Mouse (Mus musculus) left cerebral cortex, postnatal 25 days (tissue): ENCODE measurements at regions not wholly inside any gene's neighbourhood (a gene's known extent, or its start where the extent isn't known, plus 50 kb on each side); places are given as distances from the start of the nearest gene placed in this dataset.
"Not testable (repeated sequence)": the region's sequence is repeated elsewhere in the genome, so short reads cannot be mapped to it uniquely, and the experiment has no call there.

ENCODE experiments used
- DNase-seq, 2 experiments: peaks; one replicate each; pipeline ENCODE4 v3.0.0; 2022; ENCODE audit warnings: low spot score in 2 of 2, mixed read lengths in 1 of 2
- intact Hi-C: fragments of 180-260 bp; cut with DNase I; formaldehyde crosslinking; loops from one replicate; pipeline ENCODE4 v1.15.1; 2025

DNA sequence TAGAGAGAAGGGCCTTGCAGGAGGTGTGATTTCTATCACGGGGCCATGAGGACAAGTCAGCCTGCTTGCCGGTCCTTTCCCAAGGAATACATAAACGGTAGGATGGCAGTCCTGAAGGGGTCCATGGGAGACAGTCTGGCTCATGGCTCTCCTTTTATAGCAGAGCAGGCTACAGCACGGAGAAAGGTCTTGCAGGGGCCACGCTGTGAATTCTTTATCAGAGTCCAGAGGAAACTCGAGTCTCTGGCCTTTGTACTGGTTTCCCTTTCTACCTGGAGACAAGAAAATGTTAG lies 1984.0 kb downstream of the 4930444P10Rik start:
- intact Hi-C loops: no loop called here
- no peak for DNase-seq

DNA sequence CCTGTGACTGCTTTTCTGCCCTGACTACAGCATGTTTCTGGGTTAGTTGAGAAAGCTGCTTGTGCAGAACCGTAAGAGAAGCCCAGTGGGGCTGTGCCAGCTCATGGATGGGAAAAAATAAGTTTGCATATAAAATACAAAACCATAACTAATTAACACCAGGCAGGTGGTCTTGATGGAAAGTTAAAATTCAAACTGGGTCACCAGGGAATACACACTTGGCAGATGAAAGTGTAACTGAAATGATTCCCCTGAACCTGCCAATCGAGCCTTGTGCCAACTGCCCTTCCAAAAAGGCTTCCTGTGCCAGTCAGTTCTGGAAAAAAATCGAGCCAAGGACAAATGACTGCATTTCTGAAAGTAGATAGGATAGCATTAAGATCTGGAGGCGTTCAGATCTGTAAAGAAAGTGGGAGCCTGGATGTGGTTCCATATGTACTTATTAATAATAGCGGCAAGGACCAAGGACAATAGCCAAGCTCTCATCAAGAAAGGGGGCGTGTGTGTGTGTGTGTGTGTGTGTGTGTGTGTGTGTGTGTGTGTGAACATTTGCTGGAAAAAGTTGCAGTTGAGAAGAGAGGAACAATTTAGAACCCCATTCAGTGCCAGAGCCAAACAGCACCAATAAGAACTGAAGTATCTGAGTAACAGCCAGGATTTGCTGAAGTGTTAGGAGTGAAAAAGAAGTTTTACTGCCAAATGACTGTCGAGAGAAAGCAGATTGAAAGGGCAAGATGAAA lies 1984.5 kb downstream of the 4930444P10Rik start:
- intact Hi-C loops: no loop called here

DNA sequence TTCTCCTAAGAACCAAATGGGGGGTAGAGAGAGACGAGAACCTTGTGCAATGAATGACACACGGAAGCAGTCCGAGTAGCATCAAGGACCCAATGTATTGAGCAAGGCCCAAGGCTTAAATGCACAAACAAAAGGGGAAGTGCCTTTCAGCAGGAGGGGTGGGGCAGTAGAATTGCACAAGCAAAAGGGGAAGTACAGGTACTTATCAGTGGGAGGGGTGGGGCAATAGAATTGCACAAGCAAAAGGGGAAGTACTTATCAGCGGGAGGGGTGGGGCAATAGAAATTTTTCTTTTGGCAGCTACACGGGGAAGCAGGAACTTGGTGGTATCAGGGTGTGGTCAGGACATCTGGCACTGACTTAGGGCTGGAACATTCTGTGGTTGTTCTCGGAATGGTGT lies 1987.6 kb downstream of the 4930444P10Rik start:
- DNase-seq, intact Hi-C loops: not testable (repeated sequence)

More for the DNA sequence above, 1984.5 kb downstream of the 4930444P10Rik start:
- DNase-seq: peak; percentile 39 to 40

DNA sequence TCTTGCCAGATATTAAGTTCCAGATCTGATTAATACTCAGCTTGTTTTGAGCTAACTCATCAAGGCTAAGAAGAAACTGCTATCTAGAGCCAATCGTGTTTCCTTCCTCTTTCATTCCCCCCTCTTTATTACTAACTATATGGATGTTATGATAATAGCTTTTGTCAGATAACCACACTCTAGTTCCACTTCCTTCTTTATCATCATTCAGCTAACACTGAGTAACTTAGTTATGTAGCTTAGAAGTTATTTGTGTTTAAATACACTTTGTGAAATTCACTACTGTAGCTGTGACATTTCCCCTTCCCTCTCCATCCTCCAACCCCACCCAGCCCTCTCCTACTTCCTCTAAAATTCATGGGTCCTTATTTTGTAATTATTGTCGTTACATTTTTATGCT lies 1988.6 kb downstream of the 4930444P10Rik start:
- intact Hi-C loops: no loop called here
- DNase-seq: no peak

DNA sequence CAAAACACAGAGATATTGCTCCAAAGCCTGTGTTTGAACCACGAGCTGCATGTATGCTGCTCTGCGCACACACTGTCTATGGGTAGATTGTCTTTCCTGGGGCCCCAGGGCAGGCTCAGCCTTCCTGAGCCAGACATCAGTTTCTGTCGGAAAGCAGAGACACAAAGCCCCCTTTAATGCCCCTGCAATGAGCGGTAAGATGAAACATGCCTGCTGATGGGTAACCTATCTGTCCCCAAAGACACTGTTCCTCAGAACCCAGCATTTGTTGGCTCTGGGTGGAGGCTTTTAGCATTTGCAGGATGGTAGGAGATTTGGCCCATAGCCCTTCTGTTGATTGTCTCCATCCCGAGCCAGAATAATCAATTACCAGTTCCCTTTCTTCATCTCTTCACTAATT lies 1994.1 kb downstream of the 4930444P10Rik start:
- no peak for DNase-seq
- intact Hi-C loops: no loop called here

DNA sequence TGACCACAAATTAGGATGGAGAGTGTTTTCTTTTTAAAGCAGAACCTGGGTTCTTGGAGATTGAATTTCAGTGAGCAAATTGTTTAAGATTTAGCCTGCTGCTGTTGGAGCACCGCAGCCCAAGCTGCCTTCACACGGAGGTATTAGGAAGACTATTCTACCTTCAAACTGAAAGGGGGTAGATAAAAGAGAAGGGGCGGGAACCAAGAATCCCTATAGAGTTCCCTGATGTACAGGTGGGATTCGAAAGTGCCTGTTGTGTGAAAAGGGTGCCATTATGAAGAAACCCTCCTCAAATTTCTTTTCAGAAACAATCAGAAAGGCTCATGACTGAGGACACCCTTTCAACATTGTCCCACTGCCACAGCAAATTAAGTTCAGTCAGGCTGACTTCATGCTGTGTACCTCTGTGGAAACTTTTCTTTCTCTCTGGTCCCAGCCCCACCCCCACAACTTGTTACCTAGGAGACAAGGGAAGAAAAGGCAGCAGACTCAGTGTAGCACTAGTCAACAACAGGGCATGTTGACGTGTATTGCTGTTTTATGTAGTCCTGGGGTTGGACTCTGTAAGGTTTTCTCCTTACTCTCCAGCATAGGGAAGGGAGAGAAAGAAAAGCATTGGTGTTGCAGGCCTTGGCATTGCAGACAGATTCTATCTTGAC lies 1995.4 kb downstream of the 4930444P10Rik start:
- DNase-seq: no peak
- intact Hi-C loops: no loop called here

DNA sequence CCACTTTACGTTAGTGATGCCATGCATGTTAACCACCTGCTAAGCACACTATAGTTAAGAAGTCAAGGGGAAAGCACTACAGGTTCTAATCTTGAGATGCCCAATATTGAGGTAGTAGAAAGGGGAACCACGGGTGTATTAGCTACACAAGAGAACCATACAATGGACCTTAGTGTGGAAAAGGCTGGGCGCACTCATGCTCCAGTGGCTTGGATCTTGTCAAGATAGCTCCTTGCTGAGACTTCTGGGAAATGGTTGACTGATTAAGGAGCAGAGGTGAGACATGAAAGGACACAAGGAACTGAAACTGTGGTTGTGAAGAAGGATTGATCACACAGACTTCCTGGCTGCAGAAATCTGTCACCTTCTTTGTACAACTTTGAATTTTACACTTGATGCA lies 2028.3 kb downstream of the 4930444P10Rik start:
- intact Hi-C loops: no loop called here
- no peak for DNase-seq

DNA sequence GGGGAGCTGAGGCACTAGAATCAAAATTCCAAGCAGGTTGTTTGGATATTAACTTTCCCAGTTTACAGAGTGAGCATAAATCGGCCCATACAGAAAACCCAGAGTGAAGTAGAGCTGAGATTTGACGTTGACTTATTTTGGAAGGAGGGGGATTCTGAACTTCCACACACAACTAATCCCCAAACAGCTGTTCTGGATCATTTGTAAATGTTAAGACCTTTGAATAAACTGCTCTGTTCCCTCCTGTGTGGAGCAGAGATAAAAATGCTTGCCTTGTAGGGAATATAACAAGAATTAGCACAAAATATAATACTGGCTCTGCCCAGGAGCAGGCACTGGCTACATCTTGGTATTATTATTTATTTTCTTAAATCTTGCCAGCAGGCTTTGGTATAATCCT lies 2057.0 kb downstream of the 4930444P10Rik start:
- intact Hi-C loops: no loop called here
- DNase-seq: no peak

DNA sequence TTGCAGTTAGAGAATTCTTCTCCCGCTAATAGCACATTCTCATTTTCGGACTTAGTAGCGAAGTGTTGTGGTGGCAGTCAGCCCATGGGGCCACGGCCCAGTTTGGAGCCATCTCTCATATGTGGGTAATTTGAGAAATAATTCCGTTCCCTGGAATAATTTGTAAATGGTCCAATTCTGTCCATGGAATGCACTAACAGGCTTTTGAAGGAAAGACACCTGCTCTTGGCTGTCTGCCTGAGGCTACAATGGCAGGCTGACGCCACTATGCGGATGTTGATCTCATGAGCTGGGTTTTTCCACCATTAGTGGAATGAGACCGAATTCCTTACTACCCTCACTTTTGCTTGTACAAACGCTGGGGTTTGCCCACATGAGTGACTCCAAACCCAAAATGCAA lies 2081.6 kb downstream of the 4930444P10Rik start:
- no peak for DNase-seq
- intact Hi-C loops: no loop called here

DNA sequence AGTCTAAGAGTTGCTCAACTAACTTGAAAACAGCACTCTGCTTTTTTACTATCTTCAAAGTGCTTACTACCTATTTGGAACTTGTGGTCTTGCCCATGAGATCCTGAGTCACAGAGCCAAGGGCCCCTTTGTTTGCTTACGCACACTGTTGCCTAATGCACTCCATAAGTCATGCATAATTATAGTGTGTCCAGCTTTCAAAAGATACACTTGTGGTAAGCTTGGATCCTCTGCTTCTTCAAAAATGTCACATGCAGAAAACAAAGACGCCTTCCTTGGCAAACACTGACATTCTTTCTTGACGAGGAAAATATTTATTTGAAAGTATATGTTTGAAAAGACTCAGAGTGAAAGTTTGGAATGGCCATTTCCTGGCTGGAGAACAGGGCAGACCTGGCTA lies 2082.3 kb downstream of the 4930444P10Rik start:
- intact Hi-C loops: no loop called here
- DNase-seq: no peak

DNA sequence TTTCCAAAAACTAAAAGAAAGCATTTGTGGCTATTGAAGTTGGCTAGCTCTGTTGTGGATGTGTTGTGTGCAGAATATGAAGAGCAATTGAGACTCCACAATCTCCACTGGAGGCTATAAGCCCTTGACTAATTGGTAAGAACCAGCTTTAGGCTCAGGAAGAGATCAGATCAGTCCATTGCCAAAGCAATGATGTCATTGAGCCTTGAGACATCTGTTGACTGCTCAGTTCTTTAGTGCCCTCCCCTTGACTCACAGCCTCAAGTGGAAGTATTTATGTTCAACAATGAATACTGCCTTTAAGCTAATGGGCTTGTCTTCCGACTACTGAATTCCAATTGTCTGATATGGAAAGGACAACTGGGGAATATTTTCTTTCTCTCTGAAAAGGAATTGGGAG lies 2090.6 kb downstream of the 4930444P10Rik start:
- DNase-seq: no peak
- intact Hi-C loops: no loop called here

DNA sequence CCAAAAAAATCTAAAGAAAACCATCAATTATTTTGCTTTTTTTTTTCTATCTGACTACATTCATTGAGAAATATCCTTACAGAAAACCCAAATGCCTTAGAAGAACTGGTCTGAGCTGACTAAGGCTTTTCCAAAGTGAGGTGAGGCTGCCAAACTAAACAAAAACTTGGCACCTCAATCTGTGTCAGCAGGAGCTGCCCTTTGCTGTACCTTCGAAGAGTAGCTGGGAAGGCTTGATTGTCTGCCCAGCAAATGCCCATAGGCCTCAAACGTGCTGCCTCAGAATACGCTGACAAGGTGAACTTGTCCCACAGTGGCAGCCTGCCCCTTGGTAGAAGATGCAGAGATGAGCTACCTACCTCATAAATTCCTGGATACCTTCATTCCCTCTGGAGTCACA lies 2091.7 kb downstream of the 4930444P10Rik start:
- intact Hi-C loops: no loop called here
- DNase-seq: no peak

DNA sequence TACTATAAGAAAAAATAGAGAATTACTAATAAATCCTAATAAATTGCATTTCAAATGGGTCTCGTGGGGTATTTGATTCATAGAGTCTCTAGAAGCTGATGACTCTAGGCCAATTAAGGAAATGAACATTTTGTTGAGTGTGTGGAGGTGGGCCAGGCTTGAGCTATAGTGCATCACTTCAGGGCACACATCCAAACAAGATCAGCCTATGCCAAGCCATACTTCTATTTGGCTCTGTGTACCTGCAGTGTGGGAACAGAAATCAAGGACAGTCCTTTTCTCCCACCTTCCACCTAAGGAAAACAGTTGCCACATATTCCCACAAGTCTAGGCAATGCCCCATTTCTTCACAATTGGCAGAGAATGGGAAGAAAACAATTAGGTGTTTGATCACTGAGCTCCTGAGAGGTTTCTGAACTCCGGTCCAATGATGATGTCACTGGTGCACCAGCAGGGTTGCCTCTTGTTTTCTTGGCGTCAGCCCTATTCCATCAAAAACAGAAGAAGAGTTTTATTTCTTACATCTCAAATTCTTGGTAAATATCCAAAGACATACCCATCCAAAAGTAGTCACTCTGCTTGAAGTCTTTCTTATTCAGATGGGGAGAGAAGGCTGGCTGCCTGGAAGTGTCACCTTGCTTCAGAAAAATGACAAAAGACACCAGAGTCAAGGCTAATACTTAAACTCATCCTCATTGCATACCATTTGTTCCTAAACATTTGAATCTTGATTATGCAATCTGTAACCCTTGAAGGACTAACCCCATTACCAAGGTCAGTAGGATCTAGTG lies 2092.3 kb downstream of the 4930444P10Rik start:
- DNase-seq: no peak
- intact Hi-C loops: no loop called here

DNA sequence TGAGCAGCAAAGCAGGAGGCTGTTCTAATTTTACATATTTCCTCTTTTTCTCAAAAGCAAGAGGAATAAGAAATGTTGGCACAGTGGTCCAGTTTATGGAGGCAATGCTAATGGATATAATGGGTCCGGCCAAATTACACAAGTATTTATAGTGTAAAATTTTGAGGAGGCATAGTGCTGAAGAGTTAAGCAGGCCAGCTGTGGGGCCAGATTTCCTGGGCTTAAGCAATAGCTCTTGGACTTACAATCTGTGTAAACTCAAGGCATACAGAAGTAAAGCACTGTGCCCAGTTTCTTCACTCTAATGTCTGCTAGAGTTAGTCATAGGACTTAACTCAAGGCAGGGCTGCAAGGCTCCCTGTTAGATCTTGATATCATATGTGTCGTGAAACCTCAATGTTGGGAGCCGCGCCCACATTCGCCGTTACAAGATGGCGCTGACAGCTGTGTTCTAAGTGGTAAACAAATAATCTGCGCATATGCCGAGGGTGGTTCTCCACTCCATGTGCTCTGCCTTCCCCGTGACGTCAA lies 2094.9 kb downstream of the 4930444P10Rik start:
- intact Hi-C loops: no loop called here

DNA sequence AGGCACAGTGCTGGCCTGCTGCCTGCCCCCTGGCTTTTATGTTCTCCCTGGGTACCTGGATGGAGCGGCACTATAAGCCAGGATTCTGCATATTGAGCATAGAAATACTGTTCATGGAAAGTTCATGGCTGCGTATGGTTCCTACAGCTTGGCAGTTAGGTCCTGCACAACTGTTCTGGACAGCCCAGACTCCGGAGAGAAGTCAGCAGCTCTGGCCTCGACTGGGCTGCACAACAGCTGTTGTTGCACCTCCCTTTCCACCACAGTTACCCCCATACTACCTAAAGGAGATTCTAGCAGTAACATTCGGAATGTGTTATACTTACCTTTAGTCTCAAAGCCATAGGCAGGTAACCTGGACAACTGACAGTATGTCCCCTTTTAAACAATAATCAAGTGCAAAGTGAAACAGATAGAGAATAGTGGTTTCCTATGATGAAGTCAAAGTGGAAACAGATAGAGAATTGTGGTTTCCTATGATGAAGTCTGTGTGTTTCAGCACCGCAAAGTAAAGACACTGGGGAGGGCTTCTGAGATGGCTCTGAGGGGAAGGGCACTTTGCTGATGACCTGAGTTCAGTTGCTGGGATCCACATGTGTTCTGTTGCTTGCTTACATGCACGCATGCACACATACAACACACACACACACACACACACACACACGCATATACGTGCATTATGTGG lies 2099.2 kb downstream of the 4930444P10Rik start:
- intact Hi-C loops: no loop called here
- no peak for DNase-seq

More for the DNA sequence above, 2094.9 kb downstream of the 4930444P10Rik start:
- DNase-seq: no peak

DNA sequence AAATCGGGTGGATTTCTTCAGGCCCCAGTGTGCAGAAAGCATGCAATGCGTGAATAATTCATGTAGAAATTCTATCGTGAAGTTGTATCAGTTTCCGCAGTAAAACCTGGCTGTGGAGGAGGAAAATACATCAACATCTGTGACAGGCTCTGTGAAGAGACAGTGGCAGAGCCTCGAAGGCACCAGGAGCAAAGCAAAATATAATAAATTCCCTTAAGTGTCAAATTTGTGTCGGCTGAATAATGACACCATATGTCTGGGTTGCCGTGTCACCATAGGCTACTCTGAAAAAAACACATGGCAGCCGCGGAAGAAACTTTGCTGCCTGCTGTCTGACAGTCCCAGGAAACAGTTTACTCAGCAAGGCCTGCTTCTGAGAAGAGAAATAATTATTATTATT lies 2100.1 kb downstream of the 4930444P10Rik start:
- DNase-seq: no peak
- intact Hi-C loops: no loop called here

DNA sequence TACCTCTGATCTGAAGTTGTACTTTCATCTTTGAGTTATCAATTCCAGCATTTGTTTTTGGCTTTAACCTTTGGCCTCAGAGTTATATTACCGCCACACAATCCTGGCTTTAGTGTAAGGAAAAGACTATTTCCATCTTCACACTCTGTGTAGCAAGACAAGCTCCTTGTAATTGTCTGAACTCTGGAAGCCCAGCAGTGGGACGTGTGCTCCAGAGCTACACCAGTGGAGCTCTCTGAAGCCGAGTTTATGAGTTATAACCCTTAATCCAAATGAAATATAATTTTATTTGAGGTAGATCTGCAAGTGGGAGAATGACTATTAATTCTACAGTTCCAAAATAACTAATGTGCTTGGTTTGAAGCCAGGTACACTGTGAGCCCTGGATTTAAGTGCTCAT lies 2103.8 kb downstream of the 4930444P10Rik start:
- DNase-seq: no peak
- intact Hi-C loops: no loop called here

DNA sequence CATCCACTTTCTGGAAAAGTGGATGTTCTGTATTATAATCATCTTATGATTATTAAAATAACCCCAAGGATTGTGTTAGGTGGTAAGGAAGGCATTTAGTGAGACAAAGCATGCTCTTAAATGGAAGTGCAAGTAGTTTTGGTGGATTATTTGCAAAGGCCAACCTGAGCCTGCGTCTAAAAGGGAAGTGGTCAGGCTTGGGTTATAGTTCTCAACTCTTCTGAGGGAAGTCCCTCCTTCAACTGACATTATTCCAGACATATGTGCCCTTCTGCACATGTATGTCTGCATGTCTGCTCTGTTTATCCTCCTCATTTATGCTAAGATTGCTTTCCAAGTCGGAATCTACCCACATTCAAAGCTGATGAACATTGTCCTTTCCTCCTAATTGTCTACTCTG lies 2108.3 kb downstream of the 4930444P10Rik start:
- no peak for DNase-seq
- intact Hi-C loops: no loop called here

DNA sequence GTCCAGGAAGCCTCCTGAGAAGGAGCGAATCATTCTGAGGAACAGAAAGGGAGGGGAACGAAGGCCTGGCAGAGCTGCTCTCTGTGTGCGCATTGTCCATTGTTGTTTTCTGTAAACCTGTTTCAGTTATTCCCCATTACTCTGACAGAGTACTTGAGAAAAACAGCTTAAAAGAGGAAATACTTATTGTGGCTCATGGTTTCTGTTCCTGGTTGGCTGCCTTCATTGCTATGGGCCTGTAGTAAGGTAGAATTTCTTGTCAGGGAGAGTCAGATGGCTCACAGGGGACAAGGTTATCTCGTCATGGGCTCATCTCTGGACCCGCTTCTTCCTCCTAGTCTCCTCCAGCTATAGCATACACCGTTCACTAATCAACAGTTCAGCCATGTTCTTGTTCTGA lies 2112.9 kb downstream of the 4930444P10Rik start:
- intact Hi-C loops: no loop called here
- no peak for DNase-seq

DNA sequence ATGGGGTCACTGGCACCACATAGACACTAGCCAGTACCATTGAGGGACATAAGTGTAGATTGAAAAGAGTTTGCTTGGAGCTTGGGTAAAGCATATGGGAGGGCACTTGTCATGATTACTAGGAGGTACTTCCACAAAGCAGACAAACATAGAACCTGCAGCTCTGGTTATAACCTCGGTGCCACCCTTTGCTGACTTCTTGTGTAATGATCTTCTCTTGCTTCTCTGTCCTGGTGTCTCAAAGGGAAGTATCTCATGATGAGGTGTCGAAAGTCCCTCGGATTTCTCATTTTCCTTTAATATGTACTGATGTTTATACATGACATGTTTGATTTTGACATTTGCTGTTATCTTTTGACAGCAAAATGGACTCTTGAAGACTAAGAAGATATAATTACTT lies 2114.5 kb downstream of the 4930444P10Rik start:
- DNase-seq: no peak

More for the DNA sequence above, 2114.5 kb downstream of the 4930444P10Rik start:
- intact Hi-C loops: no loop called here
